Mouse (Mus musculus) lung, postnatal 10 days (tissue): ENCODE measurements around the gene Itprid2.
"Not testable (repeated sequence)": the region's sequence is repeated elsewhere in the genome, so short reads cannot be mapped to it uniquely, and the experiment has no call there.

Experiments
- DNase-seq: peaks from one replicate; pipeline ENCODE4 v3.0.0; 2021

Gene Itprid2

DNA sequence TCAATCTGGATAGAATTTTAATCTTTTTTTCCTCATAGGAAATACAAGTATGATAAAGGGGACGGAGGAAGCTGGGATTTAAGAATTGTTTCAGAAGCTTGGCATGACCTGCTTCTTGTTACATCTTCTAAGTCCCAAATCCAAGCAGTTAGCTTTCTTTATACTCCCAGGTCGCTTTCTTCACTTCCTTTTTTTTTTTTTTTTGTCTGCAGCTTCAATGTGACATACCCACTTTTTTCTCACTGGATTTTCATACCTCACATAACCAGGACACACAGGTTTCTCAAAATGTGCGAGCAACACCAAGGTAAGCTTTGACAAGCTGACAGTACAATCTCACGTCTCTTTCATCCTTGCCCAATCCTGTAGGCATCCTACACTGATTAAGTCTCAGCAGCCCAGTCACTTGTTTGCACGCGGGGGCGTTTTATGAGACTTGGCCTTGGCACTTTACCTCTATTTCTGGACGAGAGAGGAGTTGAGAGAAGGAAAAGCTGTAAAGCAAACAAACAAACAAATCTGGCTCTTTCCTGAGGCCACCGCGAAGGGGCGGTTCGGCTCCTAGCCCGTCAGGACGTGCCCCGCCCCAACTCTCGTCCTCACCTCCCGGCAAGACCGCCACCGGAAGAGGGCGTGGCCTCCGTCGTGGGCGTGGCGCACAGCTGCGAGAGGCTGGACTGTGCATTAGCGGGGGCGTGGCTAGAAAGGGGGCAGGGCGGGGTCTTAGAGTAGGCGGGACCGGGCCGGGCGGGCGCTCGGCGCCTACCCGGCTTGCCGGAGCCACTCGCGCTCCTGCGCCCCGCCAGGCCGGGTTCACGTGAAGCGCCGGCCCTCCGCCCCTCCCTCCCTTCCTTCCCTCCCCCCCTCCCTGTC, at the start of gene Itprid2:
Gene Itprid2, plus strand, starts transcription at position 825 of the 873 bp plus-strand sequence.
- DNase-seq: peak; percentile 98

GRCm38 (mm10) chr2:79596177-79596576, 39.0 kb upstream of the Itprid2 start:
- no peak for DNase-seq

- no peak for DNase-seq
Measured at GRCm38 (mm10) chr2:79597090-79597489, 38.1 kb upstream of the Itprid2 start.

DNA sequence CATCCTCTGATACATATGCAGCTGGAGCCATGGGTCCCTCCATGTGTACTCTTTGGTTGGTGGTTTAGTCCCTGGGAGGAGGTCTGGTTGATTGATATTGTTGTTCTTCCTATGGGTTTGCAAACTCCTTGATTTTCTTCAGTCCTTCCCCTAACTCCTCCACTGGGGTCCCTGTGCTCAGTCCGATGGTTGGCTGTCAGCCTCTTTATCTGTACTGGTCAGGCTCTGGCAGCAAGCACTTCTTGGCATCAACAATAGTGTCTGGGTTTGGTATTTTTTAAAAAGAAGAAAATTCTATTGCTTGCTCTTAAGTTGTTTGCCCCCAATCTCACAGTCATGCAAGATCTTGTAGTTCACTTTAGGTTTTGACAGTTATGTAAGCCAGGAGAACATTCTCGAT, 34.0 kb upstream of the Itprid2 start:
- DNase-seq: not testable (repeated sequence)

DNA sequence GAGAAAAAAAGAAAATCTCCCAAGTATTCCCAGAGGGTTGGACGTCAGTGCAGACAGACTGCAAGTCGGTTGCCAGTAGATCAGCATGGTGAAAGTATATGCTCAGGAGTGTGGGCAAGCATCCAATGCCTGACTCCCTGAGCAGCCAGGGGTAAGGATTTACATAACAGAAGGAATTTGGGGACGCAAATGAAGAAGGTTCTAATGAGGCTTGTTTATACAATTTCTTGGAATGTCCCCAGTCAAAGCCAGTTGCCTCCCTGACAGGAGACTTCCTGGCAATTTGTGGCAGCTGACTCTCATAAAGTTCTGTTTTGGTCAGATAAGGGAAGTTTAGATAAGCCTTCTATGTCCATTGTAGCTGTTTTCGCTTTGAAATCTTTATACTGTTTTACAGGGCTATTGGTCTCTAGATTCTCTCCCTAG, 33.4 kb upstream of the Itprid2 start:
- peak; percentile 9 for DNase-seq

DNA sequence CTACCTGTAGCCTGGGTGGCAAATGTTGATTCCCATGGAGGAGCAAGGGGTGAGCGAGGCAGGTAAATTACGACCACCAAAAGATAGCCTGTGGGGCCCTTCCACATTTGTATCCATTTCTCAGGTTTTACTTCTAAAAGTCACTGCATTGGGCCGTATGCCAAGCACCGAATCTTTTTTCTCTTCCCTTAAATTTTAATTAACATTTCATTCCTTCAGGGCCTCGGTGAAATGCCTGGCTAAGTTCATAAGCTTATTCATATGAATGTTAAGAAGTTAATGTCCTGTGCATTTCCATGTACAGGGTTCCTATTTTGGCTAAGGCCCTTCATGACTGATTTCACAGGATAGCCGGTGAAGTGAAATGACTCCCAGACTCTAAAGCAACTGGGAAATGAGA, 32.8 kb upstream of the Itprid2 start:
- DNase-seq: no peak

GRCm38 (mm10) chr2:79603363-79603762, 31.8 kb upstream of the Itprid2 start:
- no peak for DNase-seq

DNA sequence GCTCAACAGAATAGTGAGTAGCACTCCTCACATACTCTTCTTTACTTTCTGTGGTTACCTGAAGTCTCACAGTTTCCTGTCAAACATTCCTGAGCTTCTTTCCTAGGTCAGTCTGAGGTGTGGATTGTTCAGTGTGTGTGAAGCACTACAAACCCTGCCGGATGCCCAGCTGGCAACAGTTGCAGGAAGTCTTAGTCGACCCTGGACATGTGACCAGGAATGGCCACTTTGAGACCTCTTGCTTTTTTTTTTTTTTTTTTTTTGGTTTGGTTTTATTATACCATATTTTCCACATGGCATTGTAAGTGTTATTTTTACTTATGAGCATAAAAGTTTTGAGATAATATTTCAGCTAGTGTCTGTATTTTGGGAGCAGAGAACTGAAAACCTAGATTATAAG, 29.1 kb upstream of the Itprid2 start:
- no peak for DNase-seq

DNA sequence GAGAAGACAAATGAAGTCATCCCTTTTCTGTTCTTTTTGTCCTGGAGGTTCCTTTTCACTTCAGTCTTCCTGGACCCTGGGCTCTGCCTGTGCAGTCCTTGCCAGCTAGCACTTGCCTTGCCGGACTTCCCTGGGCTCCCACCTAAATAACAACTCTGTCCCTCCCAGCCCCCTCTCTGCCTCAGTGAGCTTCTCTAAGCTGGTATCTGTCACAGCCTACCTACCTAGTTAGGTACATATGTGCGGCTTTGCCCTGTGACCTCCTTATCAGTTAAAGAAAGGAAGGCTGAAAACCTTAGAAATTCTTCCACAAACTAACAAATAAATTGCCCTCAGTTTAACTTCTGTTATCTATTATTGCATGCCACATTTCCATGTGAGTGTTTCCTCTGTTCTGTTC, 28.0 kb upstream of the Itprid2 start:
- no peak for DNase-seq

GRCm38 (mm10) chr2:79608301-79609074, 26.7 kb upstream of the Itprid2 start:
- no peak for DNase-seq

DNA sequence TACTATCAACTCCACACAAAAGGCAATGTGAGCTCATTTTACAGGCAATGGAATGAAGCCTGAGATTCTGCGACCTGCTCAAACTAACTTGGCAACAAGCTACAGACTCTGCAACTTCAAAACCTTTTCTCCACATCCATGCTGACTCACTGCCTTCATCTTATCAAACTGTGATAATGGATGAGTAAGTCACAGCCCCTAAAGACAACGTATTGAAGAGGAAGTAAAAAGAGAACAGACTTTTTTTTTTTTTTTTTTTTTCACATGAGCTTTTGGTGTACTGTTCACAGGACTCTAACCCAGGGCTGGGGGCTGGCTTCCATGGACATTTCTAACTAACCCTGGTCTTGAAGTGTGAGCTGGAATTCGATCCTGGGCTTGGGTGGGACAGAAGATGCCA, 24.3 kb upstream of the Itprid2 start:
- no peak for DNase-seq

- DNase-seq: no peak
Measured at GRCm38 (mm10) chr2:79618145-79618544, 17.0 kb upstream of the Itprid2 start.

GRCm38 (mm10) chr2:79618614-79619568, 16.3 kb upstream of the Itprid2 start:
- DNase-seq: no peak

GRCm38 (mm10) chr2:79623256-79623655, 11.9 kb upstream of the Itprid2 start:
- no peak for DNase-seq

GRCm38 (mm10) chr2:79627624-79628023, 7.5 kb upstream of the Itprid2 start:
- DNase-seq: no peak

GRCm38 (mm10) chr2:79630231-79630630, 4.9 kb upstream of the Itprid2 start:
- no peak for DNase-seq

GRCm38 (mm10) chr2:79635426-79636291, 507 bp downstream of the Itprid2 start:
- DNase-seq: peak; percentile 76

DNA sequence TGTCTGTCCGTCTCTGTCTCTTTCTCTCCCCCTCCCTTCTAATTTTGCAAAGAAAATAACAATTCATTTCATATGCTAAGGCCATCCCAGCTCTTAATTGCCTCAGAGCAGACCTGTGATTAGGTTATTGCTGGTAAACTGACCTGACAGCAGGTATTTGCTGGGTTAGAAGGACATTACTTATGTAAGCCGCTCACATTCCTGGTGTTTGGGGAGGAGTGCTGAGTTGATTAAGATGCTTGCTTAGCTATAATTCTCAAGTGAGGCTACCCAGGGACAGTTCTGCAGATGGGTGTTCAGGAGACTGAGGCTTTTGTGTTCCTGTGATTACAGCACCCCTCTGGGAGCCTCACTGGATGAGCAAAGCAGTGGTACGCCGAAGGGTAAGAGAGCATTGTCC, 3.8 kb downstream of the Itprid2 start:
- DNase-seq: no peak

- peak; percentile 80 for DNase-seq
Measured at GRCm38 (mm10) chr2:79646237-79646688, 11.1 kb downstream of the Itprid2 start.

- no peak for DNase-seq
Measured at GRCm38 (mm10) chr2:79647094-79647493, 11.9 kb downstream of the Itprid2 start.

DNA sequence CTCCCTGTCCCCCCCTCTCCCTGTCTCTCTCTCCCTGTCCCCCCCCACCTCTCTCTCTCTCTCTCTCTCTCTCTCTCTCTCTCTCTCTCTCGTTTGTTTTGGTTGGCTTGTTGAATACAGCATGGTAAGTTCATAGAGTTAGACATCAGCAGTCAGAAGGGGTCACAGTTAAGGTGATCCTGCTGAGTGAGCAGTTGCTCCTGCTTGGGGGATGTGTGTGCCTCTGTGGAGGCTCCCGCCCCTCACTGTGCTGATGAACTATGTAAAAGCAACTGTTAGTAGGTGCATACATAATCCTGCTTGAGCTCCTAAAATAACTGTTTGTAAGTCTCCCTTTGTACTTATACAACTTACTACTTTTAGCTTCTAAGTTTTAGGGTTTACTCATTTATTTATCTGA, 12.6 kb downstream of the Itprid2 start:
- no peak for DNase-seq

DNA sequence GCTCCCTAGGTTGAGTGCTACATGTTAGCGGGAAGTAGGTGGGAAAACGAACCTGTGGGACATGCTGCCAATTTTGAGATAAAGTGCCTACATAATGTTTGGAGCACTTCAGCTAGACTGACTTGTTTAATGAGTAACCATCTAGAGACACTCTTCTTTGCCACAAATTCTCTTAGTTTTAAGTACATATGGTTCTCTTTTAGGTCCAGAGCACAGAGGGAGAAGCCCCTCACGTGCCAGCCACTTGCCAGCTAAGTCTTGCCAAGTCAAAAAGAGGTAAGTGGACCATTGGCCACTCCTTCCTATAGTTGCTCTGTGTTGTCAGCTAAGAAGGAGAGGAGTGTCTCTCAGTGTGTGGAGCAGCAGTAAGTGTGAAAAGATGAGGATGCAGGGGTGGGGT, 16.0 kb downstream of the Itprid2 start:
- no peak for DNase-seq
